Mouse (Mus musculus) lung, postnatal 10 days (tissue): Measurements from ENCODE around the gene Cxxc4.

Source experiments
- DNase-seq: peaks from one replicate; pipeline ENCODE4 v3.0.0; 2021

Gene Cxxc4

GRCm38 (mm10) chr3:134254221-134254620, 17.9 kb downstream of the Cxxc4 start:
- DNase-seq: no peak

GRCm38 (mm10) chr3:134258715-134259114, 22.4 kb downstream of the Cxxc4 start:
- no peak for DNase-seq

GRCm38 (mm10) chr3:134259300-134259699, 23.0 kb downstream of the Cxxc4 start:
- no peak for DNase-seq

- DNase-seq: no peak
Observed at GRCm38 (mm10) chr3:134279655-134280054, 43.4 kb downstream of the Cxxc4 start.

- DNase-seq: no peak
Observed at GRCm38 (mm10) chr3:134281527-134282370, 45.5 kb downstream of the Cxxc4 start.

GRCm38 (mm10) chr3:134295217-134295616, 58.9 kb downstream of the Cxxc4 start:
- no peak for DNase-seq

- no peak for DNase-seq
Observed at GRCm38 (mm10) chr3:134302681-134303491, 66.6 kb downstream of the Cxxc4 start.

- no peak for DNase-seq
Observed at GRCm38 (mm10) chr3:134303492-134303808, 67.2 kb downstream of the Cxxc4 start.

GRCm38 (mm10) chr3:134306507-134306906, 70.2 kb downstream of the Cxxc4 start:
- no peak for DNase-seq

GRCm38 (mm10) chr3:134307801-134308200, 71.5 kb downstream of the Cxxc4 start:
- DNase-seq: no peak
